Mouse (Mus musculus): ENCODE data around the gene Fbxw8. TPM values are rescaled to one million over a fixed set of nuclear protein-coding genes. Genes with fewer than 3 reads are reported as not detected.

Fbxw8 gene
- polyA plus RNA-seq, 1 experiment from 2014 or later = 18.1 TPM

GRCm38 (mm10) chr5:118108124-118108793, 47.0 kb downstream of the Fbxw8 start:
- H3K9me3 ChIP-seq (replicated peaks) = no peaks in the 10 kb centered on the region
- peaks cover 22% of the 10 kb centered on the region for H3K4me1 ChIP-seq (replicated peaks)
- H3K36me3 ChIP-seq = peaks cover 25% of the 10 kb centered on the region
- no peaks in the 10 kb centered on the region for H3K27me3 ChIP-seq
- H3K4me3 ChIP-seq = no peak overlapping the region
- H3K4me2 ChIP-seq = peak overlapping the region; percentile 14; the same call in 1 of the 2 replicates
- WGBS = 50% methylated on average over 17 of the region's 17 CpGs
- H3K9ac ChIP-seq = no peak overlapping the region
- 0 out of 2 replicates have a peak, but pooled peaks have one; percentile 53 for ATAC-seq (replicated peaks; ENCODE audit: insufficient number of reproducible peaks, insufficient read depth, low FRiP score, low read depth)
- peak overlapping the region; percentile 11; the same call in 1 of the 2 replicates for H3K27ac ChIP-seq

GRCm38 (mm10) chr5:118106667-118107066, 48.6 kb downstream of the Fbxw8 start:
- H3K4me2 ChIP-seq = no peak overlapping the region
- 92% methylated on average over 10 of the region's 10 CpGs for WGBS
- H3K9me3 ChIP-seq (replicated peaks) = no peaks in the 10 kb centered on the region
- no peak overlapping the region for H3K9ac ChIP-seq
- peaks cover 22% of the 10 kb centered on the region for H3K4me1 ChIP-seq (replicated peaks)
- H3K27me3 ChIP-seq = no peaks in the 10 kb centered on the region
- H3K36me3 ChIP-seq = peaks cover 19% of the 10 kb centered on the region
- no peak overlapping the region for H3K4me3 ChIP-seq
- no peak for ATAC-seq (replicated peaks; ENCODE audit: insufficient number of reproducible peaks, insufficient read depth, low FRiP score, low read depth)
- no peak overlapping the region for H3K27ac ChIP-seq

GRCm38 (mm10) chr5:118105536-118105935, 49.7 kb downstream of the Fbxw8 start:
- 92% methylated on average over 8 of the region's 8 CpGs for WGBS

GRCm38 (mm10) chr5:118099870-118100478, 55.3 kb downstream of the Fbxw8 start:
- Histone ChIP-seq H3K9me3 (replicated peaks) (no peaks in the 10 kb centered on the region), H3K4me1 (replicated peaks) (peaks cover 14% of the 10 kb centered on the region), H3K27me3 (no peaks in the 10 kb centered on the region), H3K27ac (no peak overlapping the region), H3K4me2 (no peak overlapping the region), H3K9ac (no peak overlapping the region), H3K36me3 (peaks cover 10% of the 10 kb centered on the region; the same call in 1 of the 2 replicates), H3K4me3 (no peak overlapping the region)
- no peak for ATAC-seq (replicated peaks; ENCODE audit: insufficient number of reproducible peaks, insufficient read depth, low FRiP score, low read depth)
- WGBS = 77% methylated on average over 8 of the region's 8 CpGs

More at GRCm38 (mm10) chr5:118105536-118105935, 49.7 kb downstream of the Fbxw8 start:
- Histone ChIP-seq H3K36me3 (peaks cover 16% of the 10 kb centered on the region), H3K4me3 (no peak overlapping the region), H3K27ac (no peak overlapping the region), H3K9me3 (replicated peaks) (no peaks in the 10 kb centered on the region), H3K9ac (no peak overlapping the region), H3K4me2 (no peak overlapping the region), H3K4me1 (replicated peaks) (peaks cover 26% of the 10 kb centered on the region), H3K27me3 (no peaks in the 10 kb centered on the region)
- no peak for ATAC-seq (replicated peaks; ENCODE audit: insufficient number of reproducible peaks, insufficient read depth, low FRiP score, low read depth)

GRCm38 (mm10) chr5:118099069-118099869, 56.0 kb downstream of the Fbxw8 start:
- WGBS = 61% methylated on average over 11 of the region's 11 CpGs
- no peaks in the 10 kb centered on the region for H3K9me3 ChIP-seq (replicated peaks)
- no peak overlapping the region for H3K9ac ChIP-seq
- no peaks in the 10 kb centered on the region for H3K27me3 ChIP-seq
- H3K36me3 ChIP-seq = peaks cover 17% of the 10 kb centered on the region; the same call in 1 of the 2 replicates
- peak; percentile 70; the same call in 1 of the 2 replicates for ATAC-seq (replicated peaks; ENCODE audit: insufficient number of reproducible peaks, insufficient read depth, low FRiP score, low read depth)
- H3K27ac ChIP-seq = no peak overlapping the region
- no peak overlapping the region for H3K4me2 ChIP-seq
- H3K4me1 ChIP-seq (replicated peaks) = peaks cover 14% of the 10 kb centered on the region
- H3K4me3 ChIP-seq = no peak overlapping the region

GRCm38 (mm10) chr5:118096317-118096716, 58.9 kb downstream of the Fbxw8 start:
- WGBS = 86% methylated on average over 3 of the region's 3 CpGs
- Histone ChIP-seq H3K4me2 (no peak overlapping the region), H3K9ac (no peak overlapping the region), H3K36me3 (peaks cover 39% of the 10 kb centered on the region), H3K9me3 (replicated peaks) (no peaks in the 10 kb centered on the region), H3K4me1 (replicated peaks) (peaks cover 14% of the 10 kb centered on the region), H3K27ac (no peak overlapping the region), H3K27me3 (no peaks in the 10 kb centered on the region), H3K4me3 (no peak overlapping the region)
- ATAC-seq (replicated peaks; ENCODE audit: insufficient number of reproducible peaks, insufficient read depth, low FRiP score, low read depth) = no peak

- H3K36me3 ChIP-seq = peaks cover 42% of the 10 kb centered on the region
- H3K27me3 ChIP-seq = no peaks in the 10 kb centered on the region
- H3K27ac ChIP-seq = no peak overlapping the region
- no peak overlapping the region for H3K4me3 ChIP-seq
- H3K9me3 ChIP-seq (replicated peaks) = no peaks in the 10 kb centered on the region
- H3K4me2 ChIP-seq = no peak overlapping the region
- peaks cover 13% of the 10 kb centered on the region for H3K4me1 ChIP-seq (replicated peaks)
- ATAC-seq (replicated peaks; ENCODE audit: insufficient number of reproducible peaks, insufficient read depth, low FRiP score, low read depth) = no peak
- 86% methylated on average over 4 of the region's 4 CpGs for WGBS
- H3K9ac ChIP-seq = no peak overlapping the region
Measured at GRCm38 (mm10) chr5:118095849-118096248, 59.4 kb downstream of the Fbxw8 start.

- Histone ChIP-seq H3K27ac (no peak overlapping the region), H3K9me3 (replicated peaks) (no peaks in the 10 kb centered on the region), H3K36me3 (peaks cover 42% of the 10 kb centered on the region), H3K27me3 (no peaks in the 10 kb centered on the region), H3K4me3 (no peak overlapping the region), H3K4me2 (no peak overlapping the region), H3K9ac (no peak overlapping the region), H3K4me1 (replicated peaks) (peaks cover 11% of the 10 kb centered on the region)
- no peak for ATAC-seq (replicated peaks; ENCODE audit: insufficient number of reproducible peaks, insufficient read depth, low FRiP score, low read depth)
- WGBS = 86% methylated on average over 11 of the region's 11 CpGs
Measured at GRCm38 (mm10) chr5:118095433-118095832, 59.8 kb downstream of the Fbxw8 start.

GRCm38 (mm10) chr5:118093321-118094035, 61.8 kb downstream of the Fbxw8 start:
- H3K27me3 ChIP-seq = no peaks in the 10 kb centered on the region
- WGBS = 73% methylated on average over 11 of the region's 11 CpGs
- no peaks in the 10 kb centered on the region for H3K9me3 ChIP-seq (replicated peaks)
- H3K9ac ChIP-seq = no peak overlapping the region
- H3K4me1 ChIP-seq (replicated peaks) = peaks cover 14% of the 10 kb centered on the region
- no peak overlapping the region for H3K4me3 ChIP-seq
- peaks cover 44% of the 10 kb centered on the region for H3K36me3 ChIP-seq
- no peak for ATAC-seq (replicated peaks; ENCODE audit: insufficient number of reproducible peaks, insufficient read depth, low FRiP score, low read depth)
- H3K27ac ChIP-seq = no peak overlapping the region
- H3K4me2 ChIP-seq = no peak overlapping the region

GRCm38 (mm10) chr5:118090837-118091236, 64.4 kb downstream of the Fbxw8 start:
- Histone ChIP-seq H3K27ac (no peak overlapping the region), H3K27me3 (no peaks in the 10 kb centered on the region), H3K9ac (no peak overlapping the region), H3K4me1 (replicated peaks) (peaks cover 23% of the 10 kb centered on the region), H3K9me3 (replicated peaks) (no peaks in the 10 kb centered on the region), H3K36me3 (peaks cover 39% of the 10 kb centered on the region), H3K4me3 (no peak overlapping the region), H3K4me2 (no peak overlapping the region)
- no peak for ATAC-seq (replicated peaks; ENCODE audit: insufficient number of reproducible peaks, insufficient read depth, low FRiP score, low read depth)
- 98% methylated on average over 2 of the region's 2 CpGs for WGBS

- H3K36me3 ChIP-seq = peaks cover 39% of the 10 kb centered on the region
- 0 out of 2 replicates have a peak overlapping the region, but pooled peaks have one; percentile 53 for H3K27ac ChIP-seq
- no peak overlapping the region for H3K4me2 ChIP-seq
- ATAC-seq (replicated peaks; ENCODE audit: insufficient number of reproducible peaks, insufficient read depth, low FRiP score, low read depth) = no peak
- H3K9me3 ChIP-seq (replicated peaks) = no peaks in the 10 kb centered on the region
- no peak overlapping the region for H3K4me3 ChIP-seq
- H3K4me1 ChIP-seq (replicated peaks) = peaks cover 31% of the 10 kb centered on the region
- no peak overlapping the region for H3K9ac ChIP-seq
- WGBS = 92% methylated on average over 6 of the region's 6 CpGs
- no peaks in the 10 kb centered on the region for H3K27me3 ChIP-seq
Measured at GRCm38 (mm10) chr5:118090101-118090500, 65.2 kb downstream of the Fbxw8 start.
